Mouse (Mus musculus): ENCODE measurements around the gene Xrcc6. TPM values are rescaled to one million over a fixed set of nuclear protein-coding genes. Genes with fewer than 3 reads are reported as not detected.
A peak's percentile ranks its signal among the peaks of the same experiment; 100 is the strongest.

Xrcc6 gene
- polyA plus RNA-seq, 1 experiment: 7.8 TPM

DNA sequence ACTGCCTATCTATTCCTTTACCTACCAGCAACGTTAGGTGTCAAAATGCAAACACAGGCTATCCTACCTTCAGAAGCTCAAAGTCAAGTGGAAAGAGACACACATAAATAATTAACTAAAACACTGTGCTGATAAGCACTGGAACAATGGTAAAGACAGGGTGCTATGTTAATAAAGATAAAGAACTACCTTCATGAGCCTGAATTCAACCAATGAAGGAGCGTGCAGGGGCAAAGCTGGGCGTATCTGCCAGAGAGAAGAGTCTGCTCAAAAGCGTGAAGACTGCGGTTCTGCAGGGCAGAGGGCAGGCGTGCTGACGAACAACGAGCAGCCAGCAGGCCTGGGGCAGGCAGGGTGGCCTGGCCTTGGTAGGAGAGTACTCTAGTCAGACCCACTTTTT is 16.6 kb downstream of the Xrcc6 start:
- H3K36me3 ChIP-seq (ENCODE audit: control insufficient read depth, insufficient read depth, low read length): peaks cover 20% of the 10 kb centered on the region
- no peaks in the 10 kb centered on the region for H3K27me3 ChIP-seq (ENCODE audit: control insufficient read depth, insufficient read depth, low read length)
- peaks cover 16% of the 10 kb centered on the region; the same call in 1 of the 2 replicates for H3K4me1 ChIP-seq (ENCODE audit: control insufficient read depth, insufficient read depth, insufficient read length, low read length)
- no peak overlapping the region for H3K4me3 ChIP-seq (ENCODE audit: low read depth, low read length)
- WGBS: 39% methylated on average over 8 of the region's 8 CpGs
- TF ChIP-seq POLR2A (IDR thresholded peaks at IDR 0.05; ENCODE audit: low read depth, low read length) (peak; percentile 37; the same call in 1 of the 2 replicates), CTCF (IDR thresholded peaks at IDR 0.05; ENCODE audit: extremely low read depth, insufficient read length, insufficient replicate concordance, low read depth, low read length) (no peak)
- H3K27ac ChIP-seq (ENCODE audit: insufficient read depth, low read depth, low read length): no peak overlapping the region

DNA sequence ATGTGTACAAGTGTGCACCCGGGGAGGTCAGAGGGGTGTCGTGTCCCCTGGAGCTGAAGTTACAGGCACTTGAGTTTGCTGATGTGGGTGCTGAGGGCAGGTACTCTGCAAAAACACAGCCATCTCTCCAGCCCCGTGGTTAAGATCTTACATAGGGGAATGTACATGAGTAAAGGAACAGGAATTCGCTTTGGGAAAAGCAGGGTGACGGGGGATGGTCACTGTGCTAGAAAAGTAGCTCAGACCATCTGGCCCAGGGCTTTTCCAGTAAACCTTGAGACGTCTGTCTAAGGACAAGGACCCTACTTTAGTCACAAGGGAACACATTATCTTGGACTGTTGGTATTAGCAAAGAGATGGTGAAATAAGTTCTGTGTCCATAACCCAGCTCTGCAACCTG is 24.3 kb downstream of the Xrcc6 start:
- no peak overlapping the region for H3K27ac ChIP-seq (ENCODE audit: insufficient read depth, low read depth, low read length)
- no peaks in the 10 kb centered on the region for H3K27me3 ChIP-seq (ENCODE audit: control insufficient read depth, insufficient read depth, low read length)
- peaks cover 2% of the 10 kb centered on the region; the same call in 1 of the 2 replicates for H3K36me3 ChIP-seq (ENCODE audit: control insufficient read depth, insufficient read depth, low read length)
- peaks cover 8% of the 10 kb centered on the region; the same call in 1 of the 2 replicates for H3K4me1 ChIP-seq (ENCODE audit: control insufficient read depth, insufficient read depth, insufficient read length, low read length)
- WGBS: 84% methylated on average over 6 of the region's 6 CpGs
- H3K4me3 ChIP-seq (ENCODE audit: low read depth, low read length): no peak overlapping the region
- TF ChIP-seq POLR2A (IDR thresholded peaks at IDR 0.05; ENCODE audit: low read depth, low read length) (no peak), CTCF (IDR thresholded peaks at IDR 0.05; ENCODE audit: extremely low read depth, insufficient read length, insufficient replicate concordance, low read depth, low read length) (no peak)

DNA sequence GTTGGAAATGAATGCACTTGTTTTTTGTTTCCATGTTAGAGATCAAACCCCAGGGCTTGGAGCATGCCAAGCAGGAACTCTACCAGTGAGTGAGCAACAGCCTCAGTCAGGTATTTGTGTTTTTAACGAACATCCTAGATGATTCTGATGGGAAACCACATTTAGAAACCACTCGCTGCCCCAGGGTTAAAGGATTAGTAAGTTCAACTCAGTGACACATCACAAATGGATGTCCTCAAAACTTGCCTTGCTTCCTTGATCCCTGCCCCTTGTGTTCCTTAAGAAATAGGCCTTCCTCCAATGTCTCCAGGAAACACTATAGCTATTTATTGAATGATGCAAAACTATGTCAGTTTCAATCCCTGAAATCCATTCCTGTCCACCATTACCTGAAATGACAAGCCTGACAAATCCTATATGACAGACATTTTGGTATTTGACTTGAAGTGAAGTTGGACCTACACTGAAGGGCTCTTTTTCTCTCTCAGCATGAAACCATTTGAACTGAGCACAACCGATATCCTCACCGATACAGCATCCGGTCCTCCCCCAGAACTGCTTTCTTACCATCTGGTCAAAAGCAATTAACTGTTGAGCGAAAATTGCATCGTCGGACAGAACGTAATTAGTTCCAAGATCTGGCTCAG is 27.2 kb downstream of the Xrcc6 start:
- 14% methylated on average over 9 of the region's 9 CpGs for WGBS
- H3K36me3 ChIP-seq (ENCODE audit: control insufficient read depth, insufficient read depth, low read length): peaks cover 2% of the 10 kb centered on the region; the same call in 1 of the 2 replicates
- H3K4me3 ChIP-seq (ENCODE audit: low read depth, low read length): peak overlapping the region; percentile 78
- TF ChIP-seq POLR2A (IDR thresholded peaks at IDR 0.05; ENCODE audit: low read depth, low read length): no peak
- TF ChIP-seq CTCF (IDR thresholded peaks at IDR 0.05; ENCODE audit: extremely low read depth, insufficient read length, insufficient replicate concordance, low read depth, low read length): no peak
- H3K27me3 ChIP-seq (ENCODE audit: control insufficient read depth, insufficient read depth, low read length): no peaks in the 10 kb centered on the region
- H3K4me1 ChIP-seq (ENCODE audit: control insufficient read depth, insufficient read depth, insufficient read length, low read length): peaks cover 8% of the 10 kb centered on the region
- H3K27ac ChIP-seq (ENCODE audit: insufficient read depth, low read depth, low read length): peak overlapping the region; percentile 50

DNA sequence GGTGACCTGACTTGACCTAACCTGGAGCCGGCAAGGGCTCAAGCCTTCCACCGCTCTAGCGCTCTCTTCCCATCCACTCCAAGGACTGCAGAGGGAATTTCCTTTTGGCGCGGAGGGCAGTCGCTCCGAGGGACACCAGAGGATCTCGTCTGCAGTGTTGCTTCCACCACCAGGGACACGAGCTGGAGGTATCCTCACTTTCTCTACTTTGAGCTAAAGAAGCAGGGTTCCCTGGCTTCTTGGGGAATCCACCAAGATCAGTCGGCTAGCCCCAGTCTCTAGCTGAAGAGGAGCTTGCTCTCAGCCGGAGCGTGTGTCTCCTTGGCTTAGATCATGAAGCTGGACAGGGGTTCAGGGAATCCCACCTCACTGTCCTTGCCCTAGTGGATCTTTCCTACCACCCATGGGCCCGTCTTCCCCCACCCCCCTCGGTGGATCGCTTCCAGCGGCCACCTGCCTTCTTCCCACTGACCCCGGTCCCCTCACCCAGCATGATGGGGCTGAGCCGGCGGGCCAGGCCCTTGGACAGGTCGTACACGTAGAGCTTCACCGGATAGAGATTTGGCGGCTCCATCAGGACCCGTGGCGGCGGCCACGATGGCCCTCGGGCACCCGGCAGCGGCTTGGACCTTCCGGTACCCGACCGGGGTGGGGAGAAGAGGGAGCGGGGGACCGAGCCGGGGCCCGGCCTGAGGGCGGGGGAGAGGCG is 27.9 kb downstream of the Xrcc6 start:
- Histone ChIP-seq H3K36me3 (ENCODE audit: control insufficient read depth, insufficient read depth, low read length) (peaks cover 4% of the 10 kb centered on the region), H3K27me3 (ENCODE audit: control insufficient read depth, insufficient read depth, low read length) (no peaks in the 10 kb centered on the region), H3K4me3 (ENCODE audit: low read depth, low read length) (peak overlapping the region; percentile 78), H3K27ac (ENCODE audit: insufficient read depth, low read depth, low read length) (peak overlapping the region; percentile 50), H3K4me1 (ENCODE audit: control insufficient read depth, insufficient read depth, insufficient read length, low read length) (peaks cover 8% of the 10 kb centered on the region)
- no peak for TF ChIP-seq POLR2A (IDR thresholded peaks at IDR 0.05; ENCODE audit: low read depth, low read length)
- TF ChIP-seq CTCF (IDR thresholded peaks at IDR 0.05; ENCODE audit: extremely low read depth, insufficient read length, insufficient replicate concordance, low read depth, low read length): peak; percentile 24; the same call in 1 of the 2 replicates
- under 1% methylated on average over 39 of the region's 39 CpGs for WGBS

DNA sequence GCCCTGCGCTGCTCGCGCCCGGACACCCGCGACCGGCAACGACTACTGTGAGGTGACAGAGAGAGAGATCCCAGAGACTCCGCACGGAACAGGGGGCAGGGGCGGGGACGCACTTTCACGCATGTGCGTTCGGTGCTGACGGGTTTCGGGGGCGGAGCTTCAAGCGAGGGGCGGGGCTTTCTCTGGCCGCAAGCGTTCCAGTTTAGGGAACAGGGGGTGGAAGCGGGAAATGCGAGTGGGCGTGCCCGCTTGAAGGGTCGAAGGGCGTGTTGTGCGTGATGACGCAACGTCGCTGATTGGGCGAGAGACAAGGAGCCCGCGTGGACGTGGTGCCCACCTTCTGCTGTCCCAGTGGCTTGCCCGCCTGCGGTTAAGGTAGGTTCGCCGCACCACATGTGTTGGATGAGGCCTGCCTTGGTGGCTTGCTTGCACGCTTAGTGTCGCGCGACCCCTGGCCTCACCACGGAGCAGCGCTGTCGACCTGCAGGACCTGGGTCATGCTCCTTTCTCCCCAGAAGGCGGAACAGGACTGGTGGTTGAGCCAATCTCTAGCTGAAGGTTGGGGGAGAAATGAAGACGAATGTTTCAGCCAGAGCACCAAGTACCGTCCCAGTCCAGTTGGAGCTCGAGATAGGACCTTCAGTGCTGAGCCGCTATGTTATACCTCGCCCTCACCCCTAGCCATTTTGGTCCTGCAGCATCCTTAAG is 28.6 kb downstream of the Xrcc6 start:
- TF ChIP-seq POLR2A (IDR thresholded peaks at IDR 0.05; ENCODE audit: low read depth, low read length) (peak; percentile 84; the same call in 1 of the 2 replicates), CTCF (IDR thresholded peaks at IDR 0.05; ENCODE audit: extremely low read depth, insufficient read length, insufficient replicate concordance, low read depth, low read length) (no peak)
- under 1% methylated on average over 53 of the region's 53 CpGs for WGBS
- peaks cover 8% of the 10 kb centered on the region for H3K4me1 ChIP-seq (ENCODE audit: control insufficient read depth, insufficient read depth, insufficient read length, low read length)
- H3K4me3 ChIP-seq (ENCODE audit: low read depth, low read length): peak overlapping the region; percentile 78
- no peaks in the 10 kb centered on the region for H3K27me3 ChIP-seq (ENCODE audit: control insufficient read depth, insufficient read depth, low read length)
- peaks cover 4% of the 10 kb centered on the region for H3K36me3 ChIP-seq (ENCODE audit: control insufficient read depth, insufficient read depth, low read length)
- H3K27ac ChIP-seq (ENCODE audit: insufficient read depth, low read depth, low read length): peak overlapping the region; percentile 58

DNA sequence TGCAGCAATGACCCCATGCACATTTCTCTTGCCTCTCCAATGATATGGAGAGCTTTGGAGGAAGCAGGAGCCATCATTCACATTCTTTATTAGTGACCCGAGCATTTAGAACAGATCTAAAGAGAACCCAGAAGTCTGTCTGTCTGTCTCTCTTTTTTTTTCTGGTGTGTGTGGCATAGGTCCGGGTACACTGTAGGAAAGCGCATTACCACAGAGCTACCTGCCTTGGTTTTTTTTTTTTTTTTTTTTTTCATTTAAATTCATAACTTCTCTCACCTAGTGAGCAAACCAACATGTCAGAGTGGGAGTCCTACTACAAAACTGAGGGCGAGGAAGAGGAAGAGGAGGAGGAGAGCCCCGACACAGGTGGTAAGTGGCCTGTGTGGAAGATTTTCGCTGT is 29.2 kb downstream of the Xrcc6 start:
- Histone ChIP-seq H3K27ac (ENCODE audit: insufficient read depth, low read depth, low read length) (peak overlapping the region; percentile 58), H3K27me3 (ENCODE audit: control insufficient read depth, insufficient read depth, low read length) (no peaks in the 10 kb centered on the region), H3K36me3 (ENCODE audit: control insufficient read depth, insufficient read depth, low read length) (peaks cover 4% of the 10 kb centered on the region), H3K4me3 (ENCODE audit: low read depth, low read length) (peak overlapping the region; percentile 78), H3K4me1 (ENCODE audit: control insufficient read depth, insufficient read depth, insufficient read length, low read length) (peaks cover 8% of the 10 kb centered on the region)
- WGBS: 3% methylated on average over 6 of the region's 6 CpGs
- TF ChIP-seq CTCF (IDR thresholded peaks at IDR 0.05; ENCODE audit: extremely low read depth, insufficient read length, insufficient replicate concordance, low read depth, low read length) (no peak), POLR2A (IDR thresholded peaks at IDR 0.05; ENCODE audit: low read depth, low read length) (no peak)

All from small intestine, adult 2 months (tissue).